Mouse (Mus musculus) MEL (cell line): ENCODE measurements at regions not wholly inside any gene's neighbourhood (a gene's known extent, or its start where the extent isn't known, plus 50 kb on each side); places are given as distances from the start of the nearest gene placed in this dataset.

Experiments used
- DNase-seq: peaks from one replicate; pipeline ENCODE4 v3.0.0; 2011; ENCODE audit warnings: low read depth, low spot score
- H3K27ac ChIP-seq: 2 replicates; pipeline ENCODE4 v1.5.1; 2012; ENCODE audit warnings: low read depth, mild to moderate bottlenecking, control low read depth, low read length, moderate library complexity; ENCODE audit not compliant: control insufficient read depth
- H3K27me3 ChIP-seq, 2 experiments: fragments of 150-350 bp in 1 of 2; sonication (generic) in 1 of 2; 2 replicates each; pipeline ENCODE4 v1.6.1; 2012; ENCODE audit warnings: low read length in 2 of 2, mild to moderate bottlenecking in 2 of 2, improper control_type of control experiment in 1 of 2, moderate library complexity in 1 of 2; ENCODE audit not compliant: insufficient read depth in 2 of 2, control insufficient read depth in 1 of 2
- H3K36me3 ChIP-seq, 2 experiments: 2 replicates each; pipeline ENCODE4 v1.6.1; 2012 to 2014; ENCODE audit warnings: low read length in 2 of 2, improper control_type of control experiment in 1 of 2, inconsistent platforms in 1 of 2, mild to moderate bottlenecking in 1 of 2; ENCODE audit not compliant: insufficient read depth in 2 of 2, control insufficient read depth in 1 of 2
- H3K4me1 ChIP-seq, 2 experiments: fragments of 150-350 bp in 1 of 2; sonication (generic) in 1 of 2; 2 replicates each; pipeline ENCODE4 v1.6.1; 2012; ENCODE audit warnings: low read length in 2 of 2, improper control_type of control experiment in 1 of 2, mild to moderate bottlenecking in 1 of 2; ENCODE audit not compliant: insufficient read depth in 2 of 2, control insufficient read depth in 1 of 2
- H3K4me3 ChIP-seq, 2 experiments: fragments of 150-350 bp in 1 of 2; sonication (generic) in 1 of 2; 2 replicates each; pipeline ENCODE4 v1.5.1; 2012; ENCODE audit warnings: low read depth in 2 of 2, low read length in 2 of 2, mild to moderate bottlenecking in 2 of 2, moderate library complexity in 2 of 2, control low read depth in 1 of 2, improper control_type of control experiment in 1 of 2; ENCODE audit not compliant: control insufficient read depth in 1 of 2, insufficient read depth in 1 of 2
- H3K79me2 ChIP-seq: 2 replicates; pipeline ENCODE4 v1.6.1; 2012; ENCODE audit warnings: mild to moderate bottlenecking, low read length, moderate library complexity; ENCODE audit not compliant: control insufficient read depth, poor library complexity, insufficient read depth
- H3K9ac ChIP-seq: 2 replicates; pipeline ENCODE4 v1.6.1; 2012; ENCODE audit warnings: low read depth, mild to moderate bottlenecking, control low read depth, low read length, moderate library complexity; ENCODE audit not compliant: control insufficient read depth, poor library complexity, severe bottlenecking
- H3K9me3 ChIP-seq: fragments of 150-350 bp; sonication (generic); replicated peaks from 2 replicates; pipeline ENCODE4 v1.6.1; 2012; ENCODE audit warnings: mild to moderate bottlenecking, low read length, improper control_type of control experiment, moderate library complexity; ENCODE audit not compliant: insufficient read depth
- CHD2 ChIP-seq: IDR thresholded peaks from 2 replicates; pipeline ENCODE4 v1.6.1; 2011; ENCODE audit warnings: low read length, improper control_type of control experiment
- CTCF ChIP-seq, 3 experiments: IDR thresholded peaks in 2 of 3; conservative IDR thresholded peaks in 1 of 3; 2 replicates each; pipeline ENCODE4 v1.5.1; 2011 to 2012; ENCODE audit warnings: low read length in 3 of 3, low read depth in 2 of 3, mild to moderate bottlenecking in 2 of 3, improper control_type of control experiment in 1 of 3, inconsistent platforms in 1 of 3, mixed read lengths in 1 of 3, moderate library complexity in 1 of 3; ENCODE audit not compliant: control insufficient read depth in 1 of 3, insufficient read depth in 1 of 3, poor library complexity in 1 of 3, severe bottlenecking in 1 of 3
- E2F4 ChIP-seq: IDR thresholded peaks from 2 replicates; pipeline ENCODE4 v1.6.1; 2011; ENCODE audit warnings: low read depth, low read length, improper control_type of control experiment, borderline replicate concordance
- EP300 ChIP-seq, 2 experiments: IDR thresholded peaks; 2 replicates each; pipeline ENCODE4 v1.6.1; 2011; ENCODE audit warnings: improper control_type of control experiment in 2 of 2, low read length in 2 of 2, low read depth in 1 of 2, mild to moderate bottlenecking in 1 of 2
- ETS1 ChIP-seq: IDR thresholded peaks from 2 replicates; pipeline ENCODE4 v1.6.1; 2012; ENCODE audit warnings: low read depth, mild to moderate bottlenecking, inconsistent platforms, low read length, improper control_type of control experiment, moderate library complexity
- GABPA ChIP-seq: IDR thresholded peaks from 2 replicates; pipeline ENCODE4 v1.6.1; 2012; ENCODE audit warnings: low read depth, mild to moderate bottlenecking, inconsistent platforms, low read length, improper control_type of control experiment, moderate library complexity
- GATA1 ChIP-seq: IDR thresholded peaks from 2 replicates; pipeline ENCODE4 v1.6.1; 2011; ENCODE audit warnings: low read depth, low read length, improper control_type of control experiment
- HCFC1 ChIP-seq: IDR thresholded peaks from 2 replicates; pipeline ENCODE4 v1.6.1; 2012; ENCODE audit warnings: low read depth, mild to moderate bottlenecking, inconsistent platforms, low read length, improper control_type of control experiment, moderate library complexity
- JUND ChIP-seq: IDR thresholded peaks from 2 replicates; pipeline ENCODE4 v1.6.1; 2011; ENCODE audit warnings: low read depth, mild to moderate bottlenecking, improper control_type of control experiment, low read length
- KAT2A ChIP-seq: conservative IDR thresholded peaks from 2 replicates; pipeline ENCODE4 v1.6.1; 2012; ENCODE audit warnings: low read depth, low read length, improper control_type of control experiment, inconsistent platforms
- MAFK ChIP-seq: IDR thresholded peaks from 2 replicates; pipeline ENCODE4 v1.6.1; 2011; ENCODE audit warnings: low read depth, mild to moderate bottlenecking, low read length, improper control_type of control experiment, borderline replicate concordance
- MAX ChIP-seq: IDR thresholded peaks from 2 replicates; pipeline ENCODE4 v1.6.1; 2011; ENCODE audit warnings: low read length, improper control_type of control experiment
- MXI1 ChIP-seq: IDR thresholded peaks from 2 replicates; pipeline ENCODE4 v1.6.1; 2011; ENCODE audit warnings: mild to moderate bottlenecking, low read depth, low read length, improper control_type of control experiment
- MYB ChIP-seq: IDR thresholded peaks from 2 replicates; pipeline ENCODE4 v1.6.1; 2011; ENCODE audit warnings: mild to moderate bottlenecking, low read depth, low read length, improper control_type of control experiment
- MYC ChIP-seq: IDR thresholded peaks from 2 replicates; pipeline ENCODE4 v1.6.1; 2011; ENCODE audit warnings: low read depth, mild to moderate bottlenecking, low read length, improper control_type of control experiment, moderate library complexity
- POLR2A ChIP-seq, 2 experiments: IDR thresholded peaks; 2 replicates each; pipeline ENCODE4 v1.6.1; 2011 to 2012; ENCODE audit warnings: low read length in 2 of 2, mild to moderate bottlenecking in 2 of 2, control low read depth in 1 of 2, improper control_type of control experiment in 1 of 2, low read depth in 1 of 2, moderate library complexity in 1 of 2; ENCODE audit not compliant: control insufficient read depth in 1 of 2, insufficient read depth in 1 of 2, poor library complexity in 1 of 2
- RAD21 ChIP-seq: IDR thresholded peaks from 2 replicates; pipeline ENCODE4 v1.6.1; 2011; ENCODE audit warnings: mild to moderate bottlenecking, low read depth, low read length, improper control_type of control experiment
- ZMIZ1 ChIP-seq: IDR thresholded peaks from 2 replicates; pipeline ENCODE4 v1.6.1; 2012; ENCODE audit warnings: low read depth, mild to moderate bottlenecking, inconsistent platforms, low read length, improper control_type of control experiment, moderate library complexity
- ZNF384 ChIP-seq: IDR thresholded peaks from 2 replicates; pipeline ENCODE4 v1.6.1; 2012; ENCODE audit warnings: low read depth, mild to moderate bottlenecking, inconsistent platforms, low read length, improper control_type of control experiment

GRCm38 (mm10) chr3:41949404-41949803, 207.0 kb downstream of the D3Ertd751e start:
- H3K4me3 ChIP-seq: no peak overlapping the region
- no peak for DNase-seq
- no peak overlapping the region for H3K27ac ChIP-seq
- no peaks in the 10 kb centered on the region for H3K9me3 ChIP-seq
- H3K79me2 ChIP-seq: no peaks in the 10 kb centered on the region
- no peaks in the 10 kb centered on the region for H3K4me1 ChIP-seq
- H3K36me3 ChIP-seq: no peaks in the 10 kb centered on the region
- no peaks in the 10 kb centered on the region; a peak in 1 of 4 replicates for H3K27me3 ChIP-seq
- H3K9ac ChIP-seq: no peak overlapping the region
- TF ChIP-seq CHD2 (no peak), GATA1 (no peak), CTCF (IDR thresholded peaks at IDR 0.05 in 2 of 3, conservative IDR thresholded peaks at IDR 0.05 in 1 of 3; ENCODE audit: control insufficient read depth in 1 of 3, insufficient read depth in 1 of 3, low read depth in 2 of 3, low read length in 3 of 3, poor library complexity in 1 of 3, severe bottlenecking in 1 of 3) (no peak), HCFC1 (no peak), MXI1 (no peak), RAD21 (no peak), POLR2A (IDR thresholded peaks at IDR 0.05; ENCODE audit: control insufficient read depth in 1 of 2, insufficient read depth in 1 of 2, low read depth in 1 of 2, low read length in 2 of 2, poor library complexity in 1 of 2) (no peak), JUND (no peak), MAFK (no peak), E2F4 (no peak), MYC (no peak), ZMIZ1 (no peak)

GRCm38 (mm10) chr3:41957385-41957784, 215.0 kb downstream of the D3Ertd751e start:
- Histone ChIP-seq H3K79me2 (no peaks in the 10 kb centered on the region), H3K36me3 (no peaks in the 10 kb centered on the region), H3K9ac (no peak overlapping the region), H3K9me3 (no peaks in the 10 kb centered on the region), H3K27ac (no peak overlapping the region), H3K4me1 (no peaks in the 10 kb centered on the region), H3K4me3 (no peak overlapping the region), H3K27me3 (no peaks in the 10 kb centered on the region; a peak in 1 of 4 replicates)
- DNase-seq: no peak
- TF ChIP-seq KAT2A (no peak), MAX (no peak), ETS1 (no peak), JUND (no peak), RAD21 (no peak), GABPA (no peak), MYB (no peak), ZNF384 (no peak), EP300 (IDR thresholded peaks at IDR 0.05; ENCODE audit: low read depth in 1 of 2, low read length in 2 of 2) (no peak)
